Mouse (Mus musculus): ENCODE data around the gene Olfr1039. TPM values are rescaled to one million over a fixed set of nuclear protein-coding genes. Genes with fewer than 3 reads are reported as not detected.

Gene Olfr1039
- polyA plus RNA-seq (2012) = not detected in 2 replicates

- TF ChIP-seq GATA1 (IDR thresholded peaks at IDR 0.05; ENCODE audit: low read length) = no peak
These were observed at the start of gene Olfr1039 for GRCm38 (mm10) chr2:86135828-86136227. Olfr1039 (minus strand) TSS chr2:86135928.

- no peak for TF ChIP-seq GATA1 (IDR thresholded peaks at IDR 0.05; ENCODE audit: low read length)
These were observed 44.2 kb upstream of the Olfr1039 start for GRCm38 (mm10) chr2:86179950-86180349.

GRCm38 (mm10) chr2:86177720-86178119 is 42.0 kb upstream of the Olfr1039 start, which contains the start of gene Olfr1044:
Olfr1044 (minus strand) TSS chr2:86177820.
- no peak for TF ChIP-seq GATA1 (IDR thresholded peaks at IDR 0.05; ENCODE audit: low read length)

GRCm38 (mm10) chr2:86167422-86167821 is 31.7 kb upstream of the Olfr1039 start, which contains the start of gene Olfr1043:
Olfr1043 (minus strand) TSS chr2:86167522.
- no peak for TF ChIP-seq GATA1 (IDR thresholded peaks at IDR 0.05; ENCODE audit: low read length)

- no peak for TF ChIP-seq GATA1 (IDR thresholded peaks at IDR 0.05; ENCODE audit: low read length)
These were observed 26.0 kb upstream of the Olfr1039 start, which contains the start of gene Olfr1042 for GRCm38 (mm10) chr2:86161738-86162137. Olfr1042 (minus strand) TSS chr2:86161838.

- TF ChIP-seq GATA1 (IDR thresholded peaks at IDR 0.05; ENCODE audit: low read length) = no peak
These were observed 10.9 kb upstream of the Olfr1039 start, which contains the start of gene Olfr1040 for GRCm38 (mm10) chr2:86146632-86147031. Olfr1040 (minus strand) TSS chr2:86146732.

- no peak for TF ChIP-seq GATA1 (IDR thresholded peaks at IDR 0.05; ENCODE audit: low read length)
These were observed 48.4 kb downstream of the Olfr1039 start, which contains the start of gene Olfr1037 for GRCm38 (mm10) chr2:86087285-86087684. Olfr1037 (minus strand) TSS chr2:86087385.

Other genes starting within 250 kb of the Olfr1039 start
- gene Olfr1024, start 230.9 kb downstream of the Olfr1039 start, polyA plus RNA-seq (2012) = not detected in 2 replicates
- gene Olfr1025-ps1, start 220.7 kb downstream of the Olfr1039 start, polyA plus RNA-seq (2012) = not detected in 2 replicates
- gene Olfr1026, start 214.4 kb downstream of the Olfr1039 start, polyA plus RNA-seq (2012) = not detected in 2 replicates
- not detected in 2 replicates for gene Olfr1028, start 185.5 kb downstream of the Olfr1039 start, polyA plus RNA-seq (2012)
- gene Olfr1029, start 162.0 kb downstream of the Olfr1039 start, polyA plus RNA-seq (2012) = not detected in 2 replicates
- not detected in 2 replicates for gene Olfr1030, start 156.7 kb downstream of the Olfr1039 start, polyA plus RNA-seq (2012)
- not detected in 2 replicates for gene Olfr1031, start 145.6 kb downstream of the Olfr1039 start, polyA plus RNA-seq (2012)
- gene Olfr1032, start 130.4 kb downstream of the Olfr1039 start, polyA plus RNA-seq (2012) = not detected in 2 replicates
- gene Olfr1033, start 115.3 kb downstream of the Olfr1039 start, polyA plus RNA-seq (2012) = not detected in 2 replicates
- not detected in 2 replicates for gene Olfr1034, start 90.1 kb downstream of the Olfr1039 start, polyA plus RNA-seq (2012)
- not detected in 2 replicates for gene Olfr1036, start 61.9 kb downstream of the Olfr1039 start, polyA plus RNA-seq (2012)
- gene Olfr1037, start 48.5 kb downstream of the Olfr1039 start, polyA plus RNA-seq (2012) = not detected in 2 replicates
- not detected in 2 replicates for gene Olfr1040, start 10.8 kb upstream of the Olfr1039 start, polyA plus RNA-seq (2012)
- gene Olfr1042, start 25.9 kb upstream of the Olfr1039 start, polyA plus RNA-seq (2012) = not detected in 2 replicates
- gene Olfr1043, start 31.6 kb upstream of the Olfr1039 start, polyA plus RNA-seq (2012) = not detected in 2 replicates
- gene Olfr1044, start 41.9 kb upstream of the Olfr1039 start, polyA plus RNA-seq (2012) = not detected in 2 replicates
- gene Olfr52, start 49.8 kb upstream of the Olfr1039 start, polyA plus RNA-seq (2012) = not detected in 2 replicates
- not detected in 2 replicates for gene Olfr1045, start 67.1 kb upstream of the Olfr1039 start, polyA plus RNA-seq (2012)
- gene Olfr1046, start 83.4 kb upstream of the Olfr1039 start, polyA plus RNA-seq (2012) = not detected in 2 replicates
- not detected in 2 replicates for gene Olfr1047, start 95.5 kb upstream of the Olfr1039 start, polyA plus RNA-seq (2012)
- gene Olfr1048, start 104.4 kb upstream of the Olfr1039 start, polyA plus RNA-seq (2012) = not detected in 2 replicates
- not detected in 2 replicates for gene Olfr1049, start 122.4 kb upstream of the Olfr1039 start, polyA plus RNA-seq (2012)
- not detected in 2 replicates for gene Olfr1051, start 143.2 kb upstream of the Olfr1039 start, polyA plus RNA-seq (2012)
- not detected in 2 replicates for gene Olfr1052, start 156.5 kb upstream of the Olfr1039 start, polyA plus RNA-seq (2012)
- not detected in 2 replicates for gene Olfr1053, start 179.4 kb upstream of the Olfr1039 start, polyA plus RNA-seq (2012)
- not detected in 2 replicates for gene Olfr1054, start 199.5 kb upstream of the Olfr1039 start, polyA plus RNA-seq (2012)
- gene Olfr1055, start 214.4 kb upstream of the Olfr1039 start, polyA plus RNA-seq (2012) = not detected in 2 replicates
- gene Olfr1056, start 226.5 kb upstream of the Olfr1039 start, polyA plus RNA-seq (2012) = not detected in 2 replicates
- gene Olfr1057, start 242.5 kb upstream of the Olfr1039 start, polyA plus RNA-seq (2012) = not detected in 2 replicates